Mouse (Mus musculus) limb, embryonic 12.5 days (tissue): ENCODE data around the gene P2ry12. TPM values are rescaled to one million over a fixed set of nuclear protein-coding genes. Genes with fewer than 3 reads are reported as not detected.
A peak's percentile ranks its signal among the peaks of the same experiment; 100 is the strongest.

ENCODE experiments used
- ATAC-seq: fragments of 200-750 bp; cut with Nextera tagmentation; 2 replicates; pipeline ENCODE4 v1.8.0; 2017; ENCODE audit warnings: low read depth, moderate TSS enrichment; ENCODE audit not compliant: insufficient number of reproducible peaks, insufficient read depth, low FRiP score, low TSS enrichment
- H3K27ac ChIP-seq: fragments of 300-500 bp; sonication (generic); 2 replicates; pipeline ENCODE4 v1.5.1; 2016; ENCODE audit warnings: mild to moderate bottlenecking, moderate library complexity
- H3K27me3 ChIP-seq: fragments of 300-500 bp; sonication (generic); 2 replicates; pipeline ENCODE4 v1.6.1; 2016; ENCODE audit warnings: mild to moderate bottlenecking, moderate library complexity
- H3K36me3 ChIP-seq: fragments of 300-500 bp; sonication (generic); 2 replicates; pipeline ENCODE4 v1.6.1; 2016; ENCODE audit warnings: mild to moderate bottlenecking, moderate library complexity
- H3K4me1 ChIP-seq: fragments of 300-500 bp; sonication (generic); replicated peaks from 2 replicates; pipeline ENCODE4 v1.6.1; 2016
- H3K4me2 ChIP-seq: fragments of 300-500 bp; sonication (generic); 2 replicates; pipeline ENCODE4 v1.6.1; 2016; ENCODE audit warnings: mild to moderate bottlenecking, moderate library complexity
- H3K4me3 ChIP-seq: fragments of 300-500 bp; sonication (generic); replicated peaks from 2 replicates; pipeline ENCODE4 v1.5.1; 2016; ENCODE audit warnings: mild to moderate bottlenecking
- H3K9ac ChIP-seq: fragments of 300-500 bp; sonication (generic); replicated peaks from 2 replicates; pipeline ENCODE4 v1.6.1; 2016; ENCODE audit warnings: mild to moderate bottlenecking, moderate library complexity
- H3K9me3 ChIP-seq: fragments of 300-500 bp; sonication (generic); 2 replicates; pipeline ENCODE4 v1.6.1; 2016; ENCODE audit warnings: mild to moderate bottlenecking, moderate library complexity
- WGBS: fragments of 180-500 bp; shearing (Covaris S2); methylation state at CpG from one replicate; pipeline ENCODE4 v1.1.7; 2016; 5-methylcytosine and 5-hydroxymethylcytosine counted together
- polyA plus RNA-seq: library from polyadenylated mRNA; unstranded; fragments of >200 nt; fragmentation: Nextera tagmentation; extraction: Ambion mirVana; gene quantifications from 2 replicates; pipeline ENCODE4 v1.2.1, GENCODE M21; 2016

Gene P2ry12
- polyA plus RNA-seq, 1 experiment from 2014 or later, result 1.2 TPM

DNA sequence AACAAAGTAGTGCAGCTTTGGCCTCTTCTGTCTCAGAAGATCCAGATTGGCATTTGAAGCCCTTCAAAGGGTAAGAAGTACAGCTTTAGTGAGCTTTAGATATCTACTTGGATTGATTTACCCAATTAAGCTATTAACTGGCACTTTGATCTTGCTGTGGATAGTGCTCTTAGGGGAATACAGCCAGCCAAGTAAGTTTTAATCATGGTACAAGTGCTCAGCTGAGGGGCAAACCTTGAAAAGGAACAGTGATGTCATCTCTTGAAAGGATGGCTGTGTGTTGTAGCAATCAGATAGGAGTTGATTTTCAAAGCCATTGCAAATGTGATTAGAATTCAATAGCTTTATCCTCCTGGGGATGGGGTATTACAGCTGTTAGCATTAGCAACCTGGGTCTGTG is 80.5 kb downstream of the P2ry12 start:
- no peak for ATAC-seq
- H3K27ac ChIP-seq, result no peak overlapping the region
- H3K9me3 ChIP-seq, result no peaks in the 10 kb centered on the region
- no peak overlapping the region for H3K4me2 ChIP-seq
- H3K27me3 ChIP-seq, result no peaks in the 10 kb centered on the region
- no peaks in the 10 kb centered on the region for H3K4me1 ChIP-seq
- H3K4me3 ChIP-seq, result no peak overlapping the region
- no peaks in the 10 kb centered on the region for H3K36me3 ChIP-seq
- H3K9ac ChIP-seq, result no peak overlapping the region

GRCm38 (mm10) chr3:59181134-59181533 is 81.5 kb downstream of the P2ry12 start:
- no peak overlapping the region for H3K9ac ChIP-seq
- no peak overlapping the region for H3K4me2 ChIP-seq
- H3K36me3 ChIP-seq, result no peaks in the 10 kb centered on the region
- no peak for ATAC-seq
- H3K9me3 ChIP-seq, result no peaks in the 10 kb centered on the region
- 69% methylated on average over 5 of the region's 5 CpGs for WGBS
- H3K27me3 ChIP-seq, result no peaks in the 10 kb centered on the region
- no peaks in the 10 kb centered on the region for H3K4me1 ChIP-seq
- no peak overlapping the region for H3K4me3 ChIP-seq
- no peak overlapping the region for H3K27ac ChIP-seq

- Histone ChIP-seq H3K4me2 (no peak overlapping the region), H3K9me3 (no peaks in the 10 kb centered on the region), H3K4me1 (no peaks in the 10 kb centered on the region), H3K4me3 (no peak overlapping the region), H3K27ac (no peak overlapping the region), H3K36me3 (no peaks in the 10 kb centered on the region), H3K9ac (no peak overlapping the region), H3K27me3 (no peaks in the 10 kb centered on the region)
- 78% methylated on average over 5 of the region's 5 CpGs for whole genome bisulfite sequencing
- ATAC-seq, result no peak
These were observed 85.8 kb downstream of the P2ry12 start for GRCm38 (mm10) chr3:59176871-59177270.

- Histone ChIP-seq H3K27ac (no peak overlapping the region), H3K4me2 (no peak overlapping the region), H3K9me3 (no peaks in the 10 kb centered on the region), H3K9ac (no peak overlapping the region), H3K4me1 (no peaks in the 10 kb centered on the region), H3K4me3 (no peak overlapping the region), H3K36me3 (no peaks in the 10 kb centered on the region), H3K27me3 (no peaks in the 10 kb centered on the region)
- WGBS, result 25% methylated on average over 5 of the region's 5 CpGs
- ATAC-seq, result peak; percentile 71; the same call in 1 of the 2 replicates
These were observed 87.4 kb downstream of the P2ry12 start for GRCm38 (mm10) chr3:59175234-59175633.

DNA sequence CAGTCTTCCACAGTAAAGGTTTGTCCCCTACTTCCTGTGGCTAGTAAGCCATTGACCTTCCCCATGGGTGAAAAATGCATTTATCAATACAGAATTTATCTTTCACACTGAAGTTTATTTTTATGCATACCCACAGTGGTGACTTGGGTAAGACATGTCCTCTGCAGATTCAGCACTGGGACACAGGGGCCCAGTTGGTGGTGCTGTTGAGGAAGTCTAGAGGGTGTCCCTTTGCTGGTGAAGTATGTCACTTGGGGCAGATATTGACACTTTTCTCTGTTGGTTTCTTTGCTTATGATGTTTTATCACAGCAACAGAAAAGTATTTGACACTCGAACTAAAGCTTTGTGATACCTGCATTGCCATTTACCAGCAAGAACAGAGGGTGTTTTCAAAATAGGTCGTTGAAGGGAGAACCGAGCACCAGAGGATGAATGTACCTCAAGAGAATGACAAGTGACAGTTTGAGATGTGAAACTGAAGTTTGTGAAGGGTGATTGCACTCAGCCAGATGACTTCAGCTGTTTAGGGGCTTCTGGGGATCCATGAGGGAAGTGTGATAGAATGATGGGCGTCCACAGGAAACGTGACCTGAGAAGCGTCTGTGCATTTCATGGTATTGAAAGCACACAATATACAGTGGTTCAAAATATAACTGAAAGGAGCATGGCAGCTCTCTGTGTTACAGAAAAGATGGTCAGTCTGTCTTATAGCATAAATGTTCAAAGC is 88.1 kb downstream of the P2ry12 start:
- no peaks in the 10 kb centered on the region for H3K9me3 ChIP-seq
- no peak overlapping the region for H3K9ac ChIP-seq
- no peak overlapping the region for H3K4me2 ChIP-seq
- no peaks in the 10 kb centered on the region for H3K36me3 ChIP-seq
- no peak for ATAC-seq
- no peaks in the 10 kb centered on the region for H3K27me3 ChIP-seq
- no peak overlapping the region for H3K4me3 ChIP-seq
- H3K4me1 ChIP-seq, result no peaks in the 10 kb centered on the region
- no peak overlapping the region for H3K27ac ChIP-seq
- WGBS, result 82% methylated on average over 6 of the region's 6 CpGs

DNA sequence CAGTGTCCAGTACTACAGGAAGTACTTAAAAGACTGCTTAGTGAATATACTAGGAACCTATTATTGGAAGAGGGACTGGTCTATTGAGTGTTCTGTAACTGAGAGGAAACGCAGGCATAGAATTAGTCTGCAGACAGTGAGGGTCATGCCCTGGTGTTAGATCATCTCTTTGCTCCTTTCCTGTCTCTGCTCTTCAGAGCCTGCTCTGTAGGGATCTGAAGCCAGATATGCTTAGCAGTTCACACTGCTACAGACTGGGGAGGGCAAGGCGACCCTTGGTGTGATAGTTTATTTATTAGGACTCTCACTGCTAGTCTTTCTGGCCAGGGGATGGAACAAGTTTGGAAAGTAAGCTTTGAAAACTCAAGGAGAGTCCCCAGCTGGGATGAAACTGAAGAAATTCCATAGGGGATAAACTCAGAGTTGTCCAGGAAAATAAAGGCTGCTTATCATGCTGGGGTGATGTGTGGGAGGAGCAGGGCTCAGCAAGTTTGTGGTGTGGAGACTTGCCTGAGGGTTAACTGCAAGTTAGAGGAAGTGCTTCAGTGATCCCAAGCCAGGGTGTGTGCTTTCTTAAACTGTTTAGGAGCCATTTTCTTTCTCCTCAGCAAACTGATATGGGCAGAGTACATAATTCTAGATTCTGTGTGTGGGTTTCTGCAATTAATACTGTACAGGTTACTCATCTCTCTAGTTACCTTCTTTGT is 92.6 kb downstream of the P2ry12 start:
- Histone ChIP-seq H3K4me1 (no peaks in the 10 kb centered on the region), H3K4me3 (no peak overlapping the region), H3K9ac (no peak overlapping the region), H3K27ac (no peak overlapping the region), H3K27me3 (no peaks in the 10 kb centered on the region), H3K4me2 (no peak overlapping the region), H3K36me3 (no peaks in the 10 kb centered on the region), H3K9me3 (no peaks in the 10 kb centered on the region)
- 38% methylated on average over 2 of the region's 2 CpGs for WGBS
- no peak for ATAC-seq

DNA sequence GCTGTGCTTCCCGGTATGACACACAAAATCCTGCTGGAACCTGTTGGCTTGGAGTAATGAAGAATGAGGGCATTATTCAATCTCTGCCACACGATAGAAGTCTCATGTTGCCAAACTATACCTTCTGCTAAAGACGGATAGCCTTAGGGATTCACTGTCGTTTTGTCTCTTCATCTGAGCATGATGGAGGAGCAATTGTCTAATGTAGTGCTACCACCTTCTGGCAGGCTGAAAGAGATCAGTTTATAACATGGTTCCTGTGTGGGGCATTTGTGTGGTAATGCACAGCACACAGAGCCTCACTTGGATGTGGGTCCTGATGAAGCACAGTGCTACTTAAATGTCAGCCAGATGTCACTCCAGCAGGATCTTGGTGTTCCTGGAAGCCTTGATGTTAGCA is 93.5 kb downstream of the P2ry12 start:
- 69% methylated on average over 4 of the region's 4 CpGs for WGBS
- no peak for ATAC-seq
- Histone ChIP-seq H3K4me3 (no peak overlapping the region), H3K9me3 (no peaks in the 10 kb centered on the region), H3K4me2 (no peak overlapping the region), H3K27me3 (no peaks in the 10 kb centered on the region), H3K27ac (no peak overlapping the region), H3K36me3 (no peaks in the 10 kb centered on the region), H3K4me1 (no peaks in the 10 kb centered on the region), H3K9ac (no peak overlapping the region)

DNA sequence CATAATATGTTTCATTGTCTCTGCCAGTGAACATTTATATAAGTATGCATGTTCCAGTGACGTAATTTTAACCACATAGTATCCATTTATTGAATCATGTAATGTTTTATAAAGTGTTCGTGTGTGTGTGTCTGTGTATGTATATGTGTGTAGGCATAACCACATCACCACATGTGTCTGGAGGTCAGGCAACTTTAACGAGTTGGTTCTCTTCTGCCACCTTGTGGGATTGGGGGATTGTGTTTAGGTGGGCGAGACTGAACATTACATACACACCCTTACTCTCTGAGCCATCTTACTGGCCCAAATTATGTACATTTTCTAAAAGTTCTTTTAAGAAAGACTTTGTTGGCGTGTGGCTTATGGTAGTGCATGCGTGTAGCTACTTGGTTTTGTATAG is 94.2 kb downstream of the P2ry12 start:
- no peaks in the 10 kb centered on the region for H3K4me1 ChIP-seq
- no peak overlapping the region for H3K4me3 ChIP-seq
- no peak for ATAC-seq
- no peak overlapping the region for H3K27ac ChIP-seq
- H3K4me2 ChIP-seq, result no peak overlapping the region
- H3K27me3 ChIP-seq, result no peaks in the 10 kb centered on the region
- no peaks in the 10 kb centered on the region for H3K36me3 ChIP-seq
- H3K9ac ChIP-seq, result no peak overlapping the region
- 86% methylated on average over 6 of the region's 6 CpGs for WGBS
- no peaks in the 10 kb centered on the region for H3K9me3 ChIP-seq

GRCm38 (mm10) chr3:59167417-59168054 is 95.1 kb downstream of the P2ry12 start:
- no peak overlapping the region for H3K9ac ChIP-seq
- H3K4me1 ChIP-seq, result no peaks in the 10 kb centered on the region
- H3K4me2 ChIP-seq, result no peak overlapping the region
- H3K4me3 ChIP-seq, result no peak overlapping the region
- no peak for ATAC-seq
- H3K27ac ChIP-seq, result no peak overlapping the region
- no peaks in the 10 kb centered on the region for H3K36me3 ChIP-seq
- no peaks in the 10 kb centered on the region for H3K9me3 ChIP-seq
- no peaks in the 10 kb centered on the region for H3K27me3 ChIP-seq
- 72% methylated on average over 2 of the region's 2 CpGs for WGBS
